14 mouse cellular contexts compared by ENCODE assay signal in genomic region chr4:88211200-88211885, GRCm38 (mm10).
DNase-seq lines count a peak whose midpoint lies in the region; ATAC-seq lines count a peak whose summit lies in the region.
"Had no signal": no experiment of that assay in that cellular context is flagged by ENCODE, and none has a peak within 500 bp of the region (broad histone marks: within the 10 kb centered on the region; RNA-seq: fewer than 3 reads in every experiment).

No protein-coding gene starts in this region.

- H3K4me3 ChIP-seq in neural tube, embryonic 12.5 days = no peak overlapping the region
- no peak overlapping the region for H3K4me3 ChIP-seq in hindbrain, embryonic 16.5 days (ENCODE audit: low read length)
- H3K4me3 ChIP-seq: embryonic facial prominence, embryonic 15.5 days; heart, adult 2 months; limb, embryonic 13.5 days had no signal

- peaks cover 18% of the 10 kb centered on the region for H3K4me1 ChIP-seq in neural tube, embryonic 12.5 days
- peaks cover 9% of the 10 kb centered on the region for H3K4me1 ChIP-seq in hindbrain, embryonic 16.5 days (ENCODE audit: control insufficient read depth, insufficient read depth, low read depth, low read length)
- H3K4me1 ChIP-seq: embryonic facial prominence, embryonic 15.5 days had no signal

- no peaks in the 10 kb centered on the region for H3K9me3 ChIP-seq in neural tube, embryonic 12.5 days
- H3K9me3 ChIP-seq in hindbrain, embryonic 16.5 days (ENCODE audit: control insufficient read depth, low read length) = no peaks in the 10 kb centered on the region
- H3K9me3 ChIP-seq: embryonic facial prominence, embryonic 15.5 days; limb, embryonic 13.5 days had no signal

- H3K27me3 ChIP-seq in neural tube, embryonic 12.5 days (replicated peaks) = no peaks in the 10 kb centered on the region
- H3K27me3 ChIP-seq in hindbrain, embryonic 16.5 days (replicated peaks; ENCODE audit: control insufficient read depth, insufficient read depth, low read length) = no peaks in the 10 kb centered on the region
- H3K27me3 ChIP-seq: embryonic facial prominence, embryonic 15.5 days; limb, embryonic 13.5 days had no signal

- H3K9ac ChIP-seq in neural tube, embryonic 12.5 days = no peak overlapping the region
- H3K9ac ChIP-seq in hindbrain, embryonic 16.5 days (ENCODE audit: low read depth, low read length) = no peak overlapping the region
- H3K9ac ChIP-seq: embryonic facial prominence, embryonic 15.5 days; limb, embryonic 13.5 days had no signal

- 0 out of 2 replicates have a peak, but pooled peaks have one; percentile 54 for ATAC-seq in neural tube, embryonic 12.5 days (ENCODE audit: low FRiP score, low read depth)
- peak; percentile 80 for ATAC-seq in hindbrain, embryonic 16.5 days

- H3K27ac ChIP-seq in neural tube, embryonic 12.5 days = no peak overlapping the region
- H3K27ac ChIP-seq in hindbrain, embryonic 16.5 days (ENCODE audit: low read depth, low read length) = peak overlapping the region; percentile 59
- H3K27ac ChIP-seq: embryonic facial prominence, embryonic 15.5 days; heart, adult 2 months; limb, embryonic 13.5 days had no signal

- DNase-seq in cerebellum, postnatal 14 days = peak; percentile 31 to 58
- no peak for DNase-seq in cerebellum, adult 9-10 months
- no peak for DNase-seq in neural tube, embryonic 10.5 days (ENCODE audit: extremely low spot score, low spot score)
- DNase-seq in telencephalon, adult 2 months (ENCODE audit: low read depth, low spot score) = peak; percentile 59
- DNase-seq in lung, postnatal 4 days = no peak
- DNase-seq in lung, postnatal 14 days = no peak
- DNase-seq: adrenal gland, adult 8-10 months; heart, adult 2 months; kidney, adult 8-10 months; lung, adult 2 months had no signal

- WGBS in neural tube, embryonic 12.5 days = 24% methylated on average over 2 of the region's 2 CpGs
- WGBS in hindbrain, embryonic 16.5 days = 36% methylated on average over 2 of the region's 2 CpGs

- no peaks in the 10 kb centered on the region for H3K36me3 ChIP-seq in neural tube, embryonic 12.5 days
- H3K36me3 ChIP-seq in hindbrain, embryonic 16.5 days (ENCODE audit: control insufficient read depth, insufficient read depth, low read length) = no peaks in the 10 kb centered on the region
- H3K36me3 ChIP-seq: embryonic facial prominence, embryonic 15.5 days; limb, embryonic 13.5 days had no signal

- H3K4me2 ChIP-seq in neural tube, embryonic 12.5 days (replicated peaks) = 0 out of 2 replicates have a peak overlapping the region, but pooled peaks have one; percentile 27
- no peak overlapping the region for H3K4me2 ChIP-seq in hindbrain, embryonic 16.5 days (ENCODE audit: low read length)
- H3K4me2 ChIP-seq: embryonic facial prominence, embryonic 15.5 days; limb, embryonic 13.5 days had no signal

Comparison
In these comparisons a context has a peak if more than half of its experiments do, and no peak if none do; other contexts are left out.
1. DNase-seq: peak in cerebellum, postnatal 14 days (2 of 2) and telencephalon, adult 2 months (single experiment); none in cerebellum, adult 9-10 months (single experiment), neural tube, embryonic 10.5 days (single experiment), lung, postnatal 4 days (0 of 2) and lung, postnatal 14 days (single experiment).